Comparison of ENCODE assay signal across 15 mouse cellular contexts in the genomic region with DNA sequence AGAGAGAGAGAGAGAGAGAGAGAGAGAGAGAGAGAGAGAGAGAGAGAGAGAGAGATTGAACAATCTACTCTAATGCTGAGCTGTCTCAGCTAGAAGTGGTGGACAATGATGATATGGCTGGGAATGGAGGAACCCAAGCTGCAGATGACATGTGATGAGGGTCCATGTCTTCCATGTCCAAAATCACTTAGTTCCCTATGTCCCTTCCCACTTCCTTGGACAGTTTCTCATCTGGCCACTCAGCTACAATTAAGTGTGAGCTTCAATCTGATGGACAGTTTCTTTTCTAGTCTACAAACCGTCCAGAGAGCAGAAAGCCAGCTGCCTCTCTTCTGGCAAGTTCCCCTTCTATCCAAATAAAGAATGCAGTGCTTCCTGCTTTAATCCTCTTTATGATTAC.
"Had no signal": no experiment of that assay in that cellular context is flagged by ENCODE, and none has a peak within 500 bp of the region (broad histone marks: within the 10 kb centered on the region; RNA-seq: fewer than 3 reads in every experiment).

No protein-coding gene starts in this region.

- H3K36me3 ChIP-seq: intestine, embryonic 15.5 days; limb, embryonic 12.5 days; limb, embryonic 15.5 days; midbrain, embryonic 13.5 days had no signal

- H3K9ac ChIP-seq: intestine, embryonic 15.5 days; limb, embryonic 12.5 days; limb, embryonic 15.5 days; liver, embryonic 14.5 days; liver, postnatal 0 days; midbrain, embryonic 13.5 days had no signal

- H3K4me1 ChIP-seq: intestine, embryonic 15.5 days; limb, embryonic 15.5 days had no signal

- H3K4me3 ChIP-seq: intestine, embryonic 15.5 days; limb, embryonic 12.5 days; limb, embryonic 15.5 days; midbrain, embryonic 13.5 days had no signal

- H3K27ac ChIP-seq: intestine, embryonic 15.5 days; limb, embryonic 12.5 days; limb, embryonic 15.5 days; liver, embryonic 14.5 days; midbrain, embryonic 13.5 days had no signal

- H3K4me2 ChIP-seq: intestine, embryonic 15.5 days; limb, embryonic 12.5 days; limb, embryonic 15.5 days; liver, embryonic 11.5 days; midbrain, embryonic 13.5 days had no signal

- DNase-seq: kidney, adult 11 months; kidney, adult 9 months; kidney, postnatal 14 days; layer of hippocampus, postnatal 36 days; left cerebral cortex, postnatal 4 days; liver, postnatal 0 days; thymus, adult 18-20 months; thymus, postnatal 36 days had no signal

- H3K27me3 ChIP-seq: intestine, embryonic 15.5 days; limb, embryonic 12.5 days; limb, embryonic 15.5 days; midbrain, embryonic 13.5 days had no signal

- ATAC-seq: hindbrain, embryonic 16.5 days; intestine, embryonic 15.5 days; liver, postnatal 0 days; midbrain, embryonic 13.5 days had no signal

- H3K9me3 ChIP-seq: intestine, embryonic 15.5 days; limb, embryonic 12.5 days; limb, embryonic 15.5 days; midbrain, embryonic 13.5 days had no signal
